Mouse (Mus musculus): ENCODE measurements at regions not wholly inside any gene's neighbourhood (a gene's known extent, or its start where the extent isn't known, plus 50 kb on each side); places are given as distances from the start of the nearest gene placed in this dataset.

- no peak for TF ChIP-seq GATA1 (IDR thresholded peaks at IDR 0.05; ENCODE audit: low read length)
- TF ChIP-seq TAL1 (IDR thresholded peaks at IDR 0.05; ENCODE audit: low read length): no peak
Observed at GRCm38 (mm10) chr13:28572448-28572847, 315.1 kb downstream of the Gm11361 start.

Data from erythroblast, embryonic 14.5 days (primary cell).